Mouse (Mus musculus) thymus, postnatal 10 days (tissue): ENCODE results near the gene Snx19.
A peak's percentile ranks its signal among the peaks of the same experiment; 100 is the strongest.

Experiments used
- DNase-seq, 2 experiments: peaks; one replicate each; pipeline ENCODE4 v3.0.0; 2021; ENCODE audit warnings: low spot score in 2 of 2

Snx19 gene

GRCm38 (mm10) chr9:30426882-30427632, at the start of gene Snx19:
Snx19 (plus strand) TSS chr9:30427108.
- DNase-seq, result peak; percentile 84 to 97

GRCm38 (mm10) chr9:30400771-30401170, 26.1 kb upstream of the Snx19 start:
- DNase-seq, result no peak

GRCm38 (mm10) chr9:30422940-30423339, 4.0 kb upstream of the Snx19 start:
- peak in 1 of 2 experiments; percentile 16 for DNase-seq

GRCm38 (mm10) chr9:30425178-30425577, 1.7 kb upstream of the Snx19 start:
- DNase-seq, result no peak

GRCm38 (mm10) chr9:30428231-30428630, 1.3 kb downstream of the Snx19 start:
- DNase-seq, result no peak

- DNase-seq, result no peak
Observed at GRCm38 (mm10) chr9:30430447-30430846, 3.5 kb downstream of the Snx19 start.

GRCm38 (mm10) chr9:30431909-30432308, 5.0 kb downstream of the Snx19 start:
- no peak for DNase-seq

GRCm38 (mm10) chr9:30433914-30434313, 7.0 kb downstream of the Snx19 start:
- DNase-seq, result no peak

- DNase-seq, result no peak
Observed at GRCm38 (mm10) chr9:30435902-30436585, 9.1 kb downstream of the Snx19 start.

GRCm38 (mm10) chr9:30438505-30438904, 11.6 kb downstream of the Snx19 start:
- peak in 1 of 2 experiments; percentile 9 for DNase-seq

GRCm38 (mm10) chr9:30441761-30442160, 14.9 kb downstream of the Snx19 start:
- no peak for DNase-seq

GRCm38 (mm10) chr9:30445232-30446085, 18.6 kb downstream of the Snx19 start:
- no peak for DNase-seq

- DNase-seq, result no peak
Observed at GRCm38 (mm10) chr9:30446126-30446525, 19.2 kb downstream of the Snx19 start.

- no peak for DNase-seq
Observed at GRCm38 (mm10) chr9:30448459-30448858, 21.6 kb downstream of the Snx19 start.

GRCm38 (mm10) chr9:30449862-30450261, 23.0 kb downstream of the Snx19 start:
- no peak for DNase-seq

GRCm38 (mm10) chr9:30450834-30451233, 23.9 kb downstream of the Snx19 start:
- no peak for DNase-seq

GRCm38 (mm10) chr9:30454527-30454926, 27.6 kb downstream of the Snx19 start:
- DNase-seq, result no peak

GRCm38 (mm10) chr9:30456250-30456649, 29.3 kb downstream of the Snx19 start:
- DNase-seq, result no peak

GRCm38 (mm10) chr9:30460501-30460900, 33.6 kb downstream of the Snx19 start:
- no peak for DNase-seq

- DNase-seq, result no peak
Observed at GRCm38 (mm10) chr9:30464661-30465060, 37.8 kb downstream of the Snx19 start.

- DNase-seq, result no peak
Observed at GRCm38 (mm10) chr9:30480043-30480442, 53.1 kb downstream of the Snx19 start.

- DNase-seq, result peak; percentile 60 to 93
Observed at GRCm38 (mm10) chr9:30480464-30480863, 53.6 kb downstream of the Snx19 start.
